Mouse (Mus musculus) inflammation-experienced regulatory T-cells, adult 6 months (primary cell): ENCODE measurements around the gene Gm26566. TPM values are rescaled to one million over a fixed set of nuclear protein-coding genes. Genes with fewer than 3 reads are reported as not detected.

Experiments
- ATAC-seq: one replicate; pipeline ENCODE4 v1.8.0; 2017
- polyA plus RNA-seq, 3 experiments: library from polyadenylated mRNA; unstranded; fragments of 100-300 nt; shearing (Covaris generic); gene quantifications; one replicate each; pipeline ENCODE4 v1.2.1; 2017

Gene Gm26566
- polyA plus RNA-seq, result not detected

DNA sequence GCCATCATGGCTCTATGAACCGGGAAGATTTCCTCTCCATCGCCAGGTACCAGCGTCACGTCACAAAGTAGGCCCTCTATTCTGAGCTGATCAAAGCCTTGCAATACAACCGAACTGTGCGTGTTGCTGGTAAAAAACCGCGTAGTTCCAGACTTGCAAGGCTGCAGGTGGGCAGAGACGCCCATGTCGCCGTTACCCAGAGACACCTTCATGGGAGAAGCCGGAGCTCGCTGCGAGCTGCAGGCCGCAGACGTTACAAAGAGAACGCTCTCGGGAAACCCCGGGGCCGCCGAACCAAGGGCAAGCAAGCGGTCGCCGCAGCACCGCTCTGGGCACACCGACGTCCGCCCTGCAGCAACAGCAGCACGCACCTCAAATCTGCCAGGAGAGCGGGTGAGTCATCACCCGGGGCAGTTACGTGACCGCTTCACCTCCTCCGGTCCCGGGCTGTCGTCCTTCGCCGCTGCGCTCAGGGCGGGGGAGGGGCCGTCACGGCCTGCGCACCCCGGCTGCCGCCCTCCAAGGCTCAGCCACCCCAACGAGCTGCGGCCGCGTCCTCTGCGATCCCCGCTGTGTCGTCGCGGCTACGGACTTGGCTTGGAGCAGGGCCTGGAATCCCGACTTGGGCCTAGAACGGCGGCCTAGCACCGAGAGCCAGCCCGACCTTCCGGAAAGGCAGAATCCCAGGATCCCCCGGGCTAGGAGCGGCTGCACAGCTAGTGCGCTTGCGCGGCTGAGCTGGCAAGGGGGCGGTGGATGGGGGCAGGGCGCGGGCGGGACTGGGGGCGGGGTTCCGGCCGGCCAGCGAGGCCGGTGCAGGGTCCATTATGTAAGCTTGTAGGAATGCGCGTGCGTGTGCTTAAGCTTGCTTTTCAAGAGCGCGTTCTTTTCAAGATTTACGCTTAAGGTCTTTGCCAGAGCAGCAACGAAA lies at the start of gene Gm26566, which contains the start of gene Klhl9:
TSS of gene Gm26566 (plus strand) at position 15 of the 931 bp plus-strand sequence.
TSS of gene Klhl9 (minus strand) at position 675 of the 931 bp plus-strand sequence.
- ATAC-seq, result peak; percentile 75

DNA sequence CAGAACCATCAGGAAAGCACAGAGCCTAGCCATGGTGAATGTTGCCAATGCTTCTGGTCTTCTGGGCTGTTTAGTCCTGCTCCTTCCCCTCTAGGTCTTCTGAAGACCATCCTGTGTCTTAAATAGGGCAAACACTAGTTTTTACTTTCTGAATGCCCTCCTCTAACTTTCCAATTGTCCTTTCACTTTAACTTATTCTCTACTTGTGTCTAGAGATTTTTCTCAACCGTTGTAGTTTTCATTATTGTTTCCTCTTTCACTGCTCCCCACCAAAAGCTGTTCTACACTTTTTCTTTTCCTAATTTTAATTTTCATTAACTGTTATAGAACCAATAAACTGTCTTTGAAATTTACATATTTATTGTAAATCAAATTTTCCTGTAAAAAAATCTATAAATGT lies 44.8 kb upstream of the Gm26566 start, which contains the start of gene Ifna16:
TSS of gene Ifna16 (minus strand) at position 101 of the 400 bp plus-strand sequence.
- ATAC-seq, result no peak

DNA sequence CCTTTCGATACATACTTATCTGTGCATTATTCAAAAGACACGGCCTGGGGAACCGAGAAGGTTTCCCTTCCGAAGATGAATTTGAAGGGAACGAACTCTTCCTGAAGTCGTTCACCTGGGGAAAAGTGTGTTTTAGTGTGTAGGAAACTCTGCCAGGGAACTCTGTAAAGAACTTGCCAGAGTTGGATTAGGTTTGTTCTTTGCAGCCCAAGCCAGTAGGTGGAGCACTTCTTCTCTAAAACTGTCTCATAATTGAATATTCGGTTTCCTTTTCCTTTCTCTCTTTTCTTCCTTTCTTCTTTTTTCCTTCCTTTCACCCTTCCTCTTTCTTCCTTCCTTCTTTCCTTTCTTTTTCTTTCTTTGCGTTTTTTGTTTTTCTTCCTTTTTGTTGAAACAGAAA lies 41.2 kb upstream of the Gm26566 start:
- peak; percentile 71 for ATAC-seq

DNA sequence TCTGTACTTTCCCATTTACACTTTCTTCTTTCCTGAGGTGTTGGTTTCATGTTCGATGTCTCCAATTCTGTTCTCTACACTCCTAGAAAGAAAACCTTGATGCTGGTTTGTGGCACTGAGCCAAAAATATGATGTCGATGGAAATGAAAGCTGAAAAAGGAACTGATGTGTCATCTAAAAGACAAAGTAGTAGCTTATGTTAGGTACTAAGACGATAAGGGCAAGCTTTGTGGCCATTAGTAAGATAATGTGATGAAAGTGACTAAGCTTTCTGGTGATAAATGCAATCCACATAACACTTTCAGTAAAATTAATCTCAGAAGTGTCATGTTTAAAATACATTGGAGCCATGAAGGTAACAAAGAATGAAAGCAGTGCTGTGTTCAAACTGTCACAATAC lies 40.3 kb upstream of the Gm26566 start:
- ATAC-seq, result no peak

DNA sequence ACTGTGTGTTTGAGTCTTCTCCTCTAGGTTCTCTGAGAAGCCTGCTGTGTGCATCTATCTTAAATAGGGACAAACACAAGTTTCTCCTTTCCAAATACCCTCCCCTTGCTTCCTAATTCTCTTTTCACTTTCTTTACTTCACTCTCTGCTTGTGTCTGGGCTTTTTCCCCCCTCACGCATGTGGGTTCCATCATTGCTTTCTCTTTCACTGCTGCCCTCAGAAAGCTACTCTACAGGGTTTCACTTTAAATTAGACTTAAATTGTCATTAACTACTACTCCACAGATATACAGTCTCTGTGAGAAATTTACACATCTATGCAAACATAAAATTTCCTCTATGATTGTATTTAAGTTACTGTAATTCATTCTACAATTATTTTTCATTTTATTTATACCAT lies 37.8 kb upstream of the Gm26566 start, which contains the start of gene Ifna2:
TSS of gene Ifna2 (minus strand) at position 101 of the 400 bp plus-strand sequence.
- ATAC-seq, result no peak

DNA sequence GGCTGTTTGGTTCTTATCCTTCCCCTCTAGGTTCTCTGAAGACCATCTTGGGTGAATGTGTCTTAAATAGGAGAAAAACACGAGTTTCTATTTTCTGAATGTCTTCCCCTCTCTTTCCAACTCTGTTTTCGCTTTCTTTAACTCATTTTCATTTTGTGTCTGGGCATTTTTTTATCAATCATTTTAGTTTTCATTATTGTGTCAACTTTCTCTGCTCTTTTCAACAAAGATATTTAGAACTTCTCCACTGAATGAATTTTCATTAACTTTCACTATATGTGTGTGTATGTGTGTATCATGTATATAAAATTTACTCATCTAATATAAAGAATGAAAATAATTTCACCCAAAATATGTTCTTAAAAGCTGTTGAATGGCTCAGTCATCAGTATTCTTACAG lies 30.3 kb upstream of the Gm26566 start, which contains the start of gene Ifnab:
TSS of gene Ifnab (minus strand) at position 101 of the 400 bp plus-strand sequence.
- no peak for ATAC-seq

DNA sequence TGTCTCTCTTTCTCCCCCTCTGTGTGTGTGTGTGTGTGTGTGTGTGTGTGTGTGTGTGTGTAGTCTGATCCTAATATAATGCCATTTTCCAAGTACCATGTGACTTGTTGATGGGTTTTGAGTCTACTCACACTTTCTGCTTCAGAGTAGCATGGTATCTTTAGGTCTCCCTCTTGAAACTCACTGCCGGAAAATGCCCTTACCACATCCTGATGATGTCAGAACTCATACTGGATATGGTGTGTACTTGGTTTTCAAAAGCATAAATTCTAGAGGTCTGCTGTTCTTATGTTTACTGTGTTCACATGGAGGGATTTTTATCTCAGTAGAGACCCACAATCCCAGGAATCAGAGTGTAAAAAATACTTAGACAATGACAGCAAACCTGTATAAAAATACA lies 29.1 kb upstream of the Gm26566 start:
- ATAC-seq, result peak; percentile 75

DNA sequence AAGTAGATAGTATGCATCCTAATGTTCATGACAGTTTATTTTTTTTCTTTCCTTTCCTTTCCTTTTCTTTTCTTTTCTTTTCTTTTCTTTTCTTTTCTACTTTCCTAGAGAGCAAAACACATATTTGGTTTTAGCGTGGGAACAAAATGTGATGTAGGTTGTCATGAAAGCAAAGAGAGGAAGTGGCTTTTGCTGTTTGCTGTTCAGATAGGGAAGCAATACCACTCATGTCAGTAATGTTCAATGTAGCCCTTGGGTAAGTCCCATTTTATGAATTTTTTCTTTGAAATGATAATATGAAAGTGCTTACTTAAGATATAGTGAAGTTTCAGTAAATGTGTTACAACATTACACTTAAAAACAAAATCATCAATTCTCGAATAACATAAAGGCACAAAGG lies 28.2 kb upstream of the Gm26566 start:
- peak; percentile 67 for ATAC-seq

DNA sequence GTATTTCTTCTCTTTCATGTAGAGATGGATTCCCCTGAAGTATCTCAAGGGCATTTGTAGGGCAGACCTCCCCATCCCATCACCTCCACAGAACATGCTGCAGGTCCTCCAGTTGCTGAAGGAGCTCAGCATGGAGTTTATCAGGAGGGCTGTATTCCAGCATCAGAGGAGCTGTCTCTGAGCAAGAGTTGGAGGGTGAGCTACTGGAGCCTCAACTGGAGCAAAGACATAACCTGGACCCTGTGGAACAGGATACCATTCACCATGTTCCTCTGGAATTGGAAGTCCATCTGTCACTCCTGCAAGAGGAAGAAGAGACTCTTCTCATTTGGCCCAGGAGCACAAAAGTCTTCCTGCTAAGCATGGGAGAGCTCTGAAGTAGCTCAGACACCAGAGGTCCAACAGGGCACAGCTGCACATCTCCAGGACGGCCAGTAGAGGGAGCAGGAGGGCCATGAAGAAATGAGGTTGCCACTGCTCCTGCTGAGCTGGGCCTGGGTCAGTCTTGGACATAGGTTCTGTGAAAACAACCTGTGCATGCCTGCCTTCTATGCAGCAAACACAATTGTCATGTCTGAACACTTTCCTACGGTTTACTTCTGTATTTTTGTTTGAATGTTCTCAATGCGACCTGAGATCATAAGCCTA lies 25.2 kb upstream of the Gm26566 start:
- peak; percentile 71 for ATAC-seq

DNA sequence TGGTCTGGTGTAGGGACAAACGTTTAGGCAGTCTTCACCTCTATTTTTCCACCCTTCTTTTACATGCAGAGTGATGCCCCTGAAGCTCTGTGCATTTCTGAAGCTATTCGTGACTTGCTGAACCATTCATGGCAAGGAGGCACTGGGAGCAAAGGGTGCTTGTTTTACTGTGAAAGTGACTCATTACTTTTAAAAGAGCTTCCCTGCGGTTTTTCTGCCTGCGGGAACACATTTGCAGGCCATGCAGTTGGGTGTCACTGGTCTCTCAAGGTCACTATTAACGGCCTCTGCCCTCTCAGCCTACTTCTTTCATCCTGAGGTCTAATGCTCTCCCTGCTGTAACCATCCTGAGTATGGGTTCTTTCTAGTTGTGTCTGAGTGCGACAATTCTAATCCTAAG lies 24.5 kb upstream of the Gm26566 start:
- no peak for ATAC-seq

DNA sequence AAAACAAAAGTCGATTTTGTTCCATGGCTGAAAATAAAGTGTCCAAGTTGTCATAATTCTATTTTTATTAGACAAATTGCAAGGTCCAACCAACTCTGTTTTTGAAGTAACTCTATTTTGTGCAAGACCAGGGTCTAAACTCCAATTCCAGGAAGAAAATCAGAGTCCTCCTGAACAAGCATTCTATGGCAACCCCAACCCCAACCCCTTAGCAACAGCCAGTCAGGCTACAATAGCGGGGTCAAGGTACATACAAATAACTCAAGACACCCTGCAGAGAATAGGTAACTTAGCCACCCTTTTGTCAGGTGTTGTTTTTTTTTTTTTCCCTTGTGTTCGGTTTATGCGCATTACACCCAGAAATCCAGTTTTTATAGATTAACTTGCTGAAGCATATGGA lies 23.9 kb upstream of the Gm26566 start:
- no peak for ATAC-seq

DNA sequence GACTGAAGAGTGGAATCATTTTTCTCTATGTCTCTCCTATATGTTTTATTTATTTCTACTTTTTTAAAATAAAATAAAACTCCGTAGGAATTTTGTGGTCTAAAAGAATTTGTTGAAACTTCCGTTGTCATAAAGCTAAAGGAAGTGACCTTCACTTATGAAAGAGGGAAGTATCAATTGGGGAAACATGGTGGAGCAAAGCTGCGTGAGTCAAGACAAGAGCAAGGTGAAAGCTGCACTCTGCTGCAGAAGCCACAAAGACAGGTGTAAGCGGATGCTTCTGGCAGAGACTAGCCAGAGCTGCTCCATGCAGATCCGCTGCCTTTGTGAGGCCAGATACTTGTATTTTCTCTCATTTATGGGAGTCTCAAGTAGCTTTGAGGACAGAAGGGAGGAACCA lies 22.8 kb upstream of the Gm26566 start:
- no peak for ATAC-seq

DNA sequence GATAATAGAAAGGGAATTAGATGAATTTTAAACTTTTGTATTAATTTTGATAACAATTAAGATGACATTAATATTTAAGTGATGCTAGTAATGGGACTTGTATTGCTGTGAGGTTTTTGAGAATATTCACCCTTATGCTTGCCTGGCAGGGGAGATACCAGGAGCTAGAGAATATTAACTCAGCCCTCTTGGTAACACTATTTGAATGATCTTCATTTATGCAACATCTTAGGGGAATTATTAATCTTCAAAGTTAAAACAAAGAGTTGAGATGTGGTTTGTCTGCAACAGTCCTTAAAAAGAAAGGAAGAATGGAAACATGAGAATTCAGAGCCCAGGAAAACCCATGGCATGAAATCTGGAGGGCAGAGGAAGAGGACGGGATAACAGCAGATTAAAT lies 22.3 kb upstream of the Gm26566 start:
- no peak for ATAC-seq

DNA sequence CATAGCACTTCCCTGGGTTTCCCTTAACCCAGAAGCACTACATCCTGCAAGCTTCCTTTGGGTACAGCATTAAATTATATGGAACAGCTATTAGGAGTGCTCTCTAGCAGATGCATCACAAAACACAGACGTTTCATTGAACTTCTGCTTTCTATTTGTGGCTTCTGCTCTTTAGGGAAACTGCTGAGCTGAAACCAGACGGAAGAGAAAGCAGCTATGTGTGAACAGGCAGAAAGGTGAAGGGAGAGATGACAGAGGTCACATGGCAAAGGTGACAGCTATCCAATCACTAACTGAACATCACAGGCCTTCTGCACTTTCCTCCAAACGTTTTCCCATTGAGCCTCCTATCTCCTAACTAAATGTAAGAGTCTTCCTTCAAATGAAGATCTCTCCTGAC lies 15.7 kb upstream of the Gm26566 start:
- ATAC-seq, result no peak

DNA sequence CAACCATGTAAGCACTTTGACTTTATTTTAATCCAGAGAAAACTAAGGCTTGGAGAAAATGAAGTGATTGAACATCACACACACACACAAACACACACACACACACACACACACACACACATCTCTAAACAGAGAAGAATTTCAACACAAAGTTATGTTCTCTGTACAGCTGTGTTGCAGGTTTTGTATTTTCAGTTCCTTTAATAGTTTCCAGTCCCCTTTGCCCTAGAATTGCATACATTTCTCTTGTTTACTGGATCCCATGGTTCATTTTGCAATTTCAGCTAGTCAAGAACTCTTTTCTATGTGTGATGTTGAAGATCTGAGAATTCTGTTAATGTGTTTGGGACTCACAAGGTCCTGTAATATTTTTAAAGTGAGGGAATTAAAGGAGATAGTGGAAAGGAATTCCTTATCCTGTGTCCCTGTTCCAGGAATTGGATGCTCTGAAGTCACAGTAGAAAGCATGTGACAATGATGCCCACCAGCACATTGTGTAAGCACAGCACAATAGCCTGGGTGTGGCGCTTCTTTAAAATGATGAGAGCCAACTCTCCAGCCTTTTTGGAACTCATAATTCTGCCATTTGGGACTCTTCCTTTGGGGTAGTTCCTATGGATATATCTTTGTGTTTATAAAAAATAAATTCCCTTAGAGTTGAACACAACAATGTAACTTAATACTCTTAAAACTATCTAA lies 14.3 kb upstream of the Gm26566 start:
- ATAC-seq, result no peak

DNA sequence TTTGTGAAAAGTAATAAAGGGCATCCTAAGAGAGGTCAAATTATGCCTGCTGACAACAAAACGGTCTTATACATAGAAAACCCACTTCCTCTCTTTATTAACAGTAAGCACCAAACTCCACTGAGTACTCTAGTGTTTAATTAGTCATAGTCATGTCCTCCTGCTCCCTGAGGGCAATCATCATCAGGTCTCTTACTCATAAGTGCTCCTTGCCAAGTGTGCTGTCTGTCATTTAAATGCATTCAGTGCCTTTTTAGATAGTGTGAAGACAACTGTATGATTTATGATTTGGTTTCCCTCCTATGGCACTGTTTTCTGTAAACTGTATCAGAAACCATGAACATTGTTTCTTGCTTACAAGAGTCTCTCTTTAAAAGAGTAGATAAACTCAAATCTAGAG lies 7.3 kb upstream of the Gm26566 start:
- ATAC-seq, result no peak

DNA sequence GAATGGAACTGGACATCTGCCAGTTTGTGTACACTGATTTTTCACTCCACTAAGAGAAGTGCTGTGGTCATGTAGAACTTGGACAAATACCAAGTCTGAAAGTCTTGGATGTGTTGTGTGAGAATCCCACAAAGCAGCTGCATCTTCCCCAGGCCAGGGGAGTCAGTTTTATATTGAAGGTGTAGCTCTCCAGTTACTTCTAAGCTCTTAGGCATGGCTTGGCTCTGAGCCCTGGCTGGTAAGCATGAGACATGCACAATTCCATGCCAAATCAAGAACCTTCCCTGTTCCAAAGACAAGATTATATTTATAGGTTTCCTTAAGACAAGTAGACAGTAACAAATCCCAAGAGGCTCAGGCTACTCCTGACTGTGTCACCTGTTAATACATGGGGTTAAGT lies 6.5 kb upstream of the Gm26566 start:
- no peak for ATAC-seq

DNA sequence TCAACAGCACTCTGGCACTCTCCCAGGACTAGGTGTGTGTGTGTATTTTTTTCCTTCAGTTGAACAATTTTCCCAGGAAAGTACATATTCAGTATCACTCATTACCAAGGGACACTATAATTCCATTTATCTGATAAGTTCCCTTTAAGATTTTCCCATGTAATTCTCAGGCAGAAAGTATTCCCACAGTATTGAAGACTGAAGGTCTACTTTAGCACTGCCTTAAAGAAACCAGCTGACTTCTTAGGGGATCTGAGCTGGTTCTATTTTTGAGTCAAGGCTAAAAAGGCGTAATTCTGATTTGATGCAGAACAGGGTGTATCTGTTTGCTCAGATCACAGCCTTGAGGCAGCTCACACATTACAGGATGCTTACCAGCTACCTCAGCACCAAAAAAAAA lies 2.9 kb upstream of the Gm26566 start:
- ATAC-seq, result no peak

DNA sequence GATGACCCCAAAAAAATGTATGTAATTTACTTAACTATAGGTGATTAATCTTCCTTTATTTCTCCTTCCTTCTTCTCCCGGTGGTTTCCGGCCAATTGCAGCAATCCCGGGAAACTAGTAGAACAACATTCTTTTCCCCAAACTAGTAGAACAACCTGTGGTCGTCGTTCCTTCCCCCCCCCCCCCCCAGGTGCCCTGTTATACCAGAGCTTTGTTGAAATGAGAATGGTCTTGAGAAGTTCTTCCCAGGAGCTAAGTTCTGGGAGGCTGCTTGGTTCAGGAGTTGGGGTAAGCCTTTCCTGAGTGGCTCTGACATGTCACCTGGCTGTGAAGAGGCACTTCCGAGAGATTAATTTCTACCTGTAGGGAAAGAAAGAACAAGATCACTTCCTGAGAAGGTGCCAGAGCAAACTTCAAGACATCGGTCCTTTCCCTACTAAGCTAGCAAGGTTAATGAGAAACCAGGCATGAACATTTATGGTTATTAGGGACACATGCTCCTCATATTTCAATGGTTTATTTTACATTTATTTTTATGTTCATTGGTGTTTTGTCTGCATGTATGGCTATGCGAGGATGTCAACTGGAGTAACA lies 2.0 kb downstream of the Gm26566 start:
- no peak for ATAC-seq

DNA sequence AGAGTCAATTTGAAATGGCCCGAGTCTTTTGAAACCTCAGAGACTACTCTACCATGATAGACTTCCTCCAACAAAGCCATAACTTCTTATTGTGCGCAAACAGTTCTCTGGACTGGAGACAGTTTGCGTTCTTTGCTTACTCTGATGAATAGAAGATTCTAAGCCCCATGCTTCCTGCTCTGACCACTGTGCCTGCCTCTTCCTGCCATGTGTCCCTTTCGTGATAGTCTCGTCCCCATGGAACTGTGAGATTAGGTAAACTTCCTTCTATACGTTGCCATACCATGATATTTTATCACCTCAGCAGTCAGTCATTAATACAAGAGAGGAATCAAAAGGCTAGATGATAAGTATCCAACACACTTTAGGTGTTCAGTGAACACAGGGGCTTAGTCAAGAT lies 5.1 kb downstream of the Gm26566 start:
- ATAC-seq, result no peak

DNA sequence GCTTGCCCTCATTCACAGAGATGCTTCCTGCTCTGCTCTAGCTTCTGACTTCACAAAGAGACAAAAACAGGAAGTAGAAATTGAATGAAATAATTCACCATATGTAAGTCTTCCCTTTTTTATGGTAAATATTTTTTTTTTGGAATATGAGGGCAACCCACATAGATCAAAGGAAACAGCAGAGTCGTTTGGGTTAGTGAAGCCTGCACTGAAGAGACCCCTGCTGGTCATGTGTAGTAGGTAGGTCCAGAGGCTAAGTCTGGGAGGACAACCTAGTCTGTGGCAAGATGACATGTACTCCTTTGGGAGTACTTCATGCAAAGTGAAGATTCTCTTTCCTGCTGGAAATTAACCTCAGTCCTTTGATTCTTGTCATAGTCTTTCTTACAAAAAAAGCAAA lies 5.7 kb downstream of the Gm26566 start:
- ATAC-seq, result peak; percentile 89

DNA sequence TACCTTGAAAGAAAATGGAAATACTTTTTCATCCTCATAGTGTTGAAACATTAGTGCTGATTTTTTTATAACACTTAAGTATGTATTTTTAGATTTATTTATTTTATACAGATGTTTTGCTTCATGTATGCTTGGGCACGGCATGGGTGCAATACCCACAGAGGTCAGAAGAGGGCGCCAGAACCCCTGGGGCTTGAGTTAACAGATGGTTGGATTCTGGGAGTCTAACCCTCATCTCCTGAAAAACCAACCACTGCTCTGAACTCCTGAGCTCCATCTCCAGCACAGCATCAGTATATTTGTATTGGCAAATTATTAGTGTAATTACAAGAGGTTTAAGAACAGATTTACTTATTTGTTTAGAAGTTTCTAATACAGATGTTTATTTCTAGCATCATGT lies 16.9 kb downstream of the Gm26566 start:
- peak; percentile 73 for ATAC-seq

DNA sequence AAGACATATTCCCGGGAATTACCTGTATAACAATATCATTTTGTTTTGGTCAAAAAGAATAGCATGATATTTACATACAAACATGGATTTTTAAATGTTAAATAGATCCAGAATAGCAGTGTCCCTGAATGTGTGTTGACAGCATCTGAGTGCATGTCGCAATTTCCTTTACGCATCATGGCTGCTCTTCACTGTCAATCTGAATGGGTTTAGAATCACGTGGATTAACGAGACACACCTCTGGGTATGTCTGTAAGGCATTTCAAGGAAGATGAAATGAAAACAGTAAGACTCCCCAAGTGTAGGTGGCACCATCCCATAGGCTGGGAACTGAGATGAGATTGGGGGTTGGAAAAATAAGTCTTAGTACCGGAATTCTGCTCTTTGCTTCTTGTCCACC lies 17.4 kb downstream of the Gm26566 start:
- no peak for ATAC-seq
